Mouse (Mus musculus): ENCODE data around the gene Aplnr.

Aplnr gene

GRCm38 (mm10) chr2:85187582-85188151, 51.6 kb downstream of the Aplnr start:
- DNase-seq (ENCODE audit: low read depth): no peak
